18 mouse cellular contexts compared by ENCODE assay signal in the genomic region with DNA sequence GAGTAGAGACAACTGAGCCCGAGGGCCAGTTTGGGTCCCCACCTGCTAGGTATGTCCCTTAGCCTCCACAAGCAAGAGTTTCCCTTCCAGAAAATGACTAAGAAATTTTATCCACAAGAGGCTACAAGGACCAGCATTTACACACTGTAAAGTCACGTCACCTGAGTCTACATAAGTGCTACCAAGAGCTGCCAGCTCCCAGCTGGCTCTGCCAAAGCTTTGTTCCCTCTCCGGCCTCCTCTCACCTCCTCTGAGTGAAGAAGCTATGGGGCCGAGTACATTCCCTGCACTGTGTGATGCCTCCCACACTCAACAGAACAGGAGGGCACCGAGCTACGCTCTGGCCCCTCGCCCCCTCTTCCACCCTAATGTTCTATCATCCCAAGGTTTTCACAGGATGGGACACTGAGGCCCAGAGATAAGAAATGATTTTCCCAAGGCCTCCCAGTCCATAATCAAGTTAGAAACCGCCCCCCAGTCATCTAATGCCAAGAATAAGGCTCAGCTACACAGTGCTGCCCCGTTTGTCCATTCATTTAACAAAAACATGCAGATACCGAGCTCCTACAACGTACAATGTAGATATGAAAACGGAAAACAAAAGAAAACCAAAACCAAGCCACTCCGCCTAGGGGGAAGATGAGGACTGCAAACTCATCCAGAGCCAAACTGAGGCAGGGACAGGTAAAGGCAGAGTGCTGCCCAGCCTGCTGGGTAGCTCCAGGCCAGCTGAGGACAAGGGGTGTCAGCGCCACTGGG. TPM values are rescaled to one million over a fixed set of nuclear protein-coding genes. Genes with fewer than 3 reads are reported as not detected.
DNase-seq lines count a peak whose midpoint lies in the region; ATAC-seq and TF ChIP-seq lines count a peak whose summit lies in the region.
"Had no signal": no experiment of that assay in that cellular context is flagged by ENCODE, and none has a peak within 500 bp of the region (broad histone marks: within the 10 kb centered on the region; RNA-seq: fewer than 3 reads in every experiment).

No protein-coding gene starts in this region.

- peaks cover 79% of the 10 kb centered on the region for H3K4me1 ChIP-seq in heart, embryonic 11.5 days (ENCODE audit: control insufficient read depth, insufficient read depth, low read length)
- H3K4me1 ChIP-seq in midbrain, embryonic 14.5 days (ENCODE audit: control insufficient read depth, insufficient read depth, low read length): peaks cover 43% of the 10 kb centered on the region
- peaks cover 16% of the 10 kb centered on the region for H3K4me1 ChIP-seq in midbrain, postnatal 0 days (ENCODE audit: insufficient read depth, low read length)
- peaks cover 88% of the 10 kb centered on the region for H3K4me1 ChIP-seq in heart, embryonic 15.5 days (replicated peaks)
- peaks cover 51% of the 10 kb centered on the region for H3K4me1 ChIP-seq in olfactory bulb, adult 2 months (ENCODE audit: control insufficient read depth, insufficient read depth, low read length)

- TF ChIP-seq POLR2A in olfactory bulb, adult 2 months (IDR thresholded peaks at IDR 0.05; ENCODE audit: insufficient read depth, low read depth, low read length): no peak

- peak overlapping the region; percentile 2; the same call in 1 of the 2 replicates for H3K4me2 ChIP-seq in heart, embryonic 11.5 days
- no peak overlapping the region for H3K4me2 ChIP-seq in midbrain, embryonic 14.5 days (ENCODE audit: low read length)
- H3K4me2 ChIP-seq in midbrain, postnatal 0 days (ENCODE audit: low read depth, low read length, poor library complexity, severe bottlenecking): no peak overlapping the region
- peak overlapping the region; percentile 11 for H3K4me2 ChIP-seq in heart, embryonic 15.5 days
- H3K4me2 ChIP-seq: hindbrain, embryonic 15.5 days had no signal

- H3K4me3 ChIP-seq in heart, embryonic 11.5 days (ENCODE audit: low read depth, low read length): no peak overlapping the region
- H3K4me3 ChIP-seq in midbrain, embryonic 14.5 days (replicated peaks; ENCODE audit: low read depth, low read length): no peak overlapping the region
- no peak overlapping the region for H3K4me3 ChIP-seq in midbrain, postnatal 0 days (ENCODE audit: low read depth, low read length)
- no peak overlapping the region for H3K4me3 ChIP-seq in heart, embryonic 15.5 days
- no peak overlapping the region for H3K4me3 ChIP-seq in olfactory bulb, adult 2 months (ENCODE audit: insufficient read depth, low read depth, low read length)
- H3K4me3 ChIP-seq: gastrocnemius, adult 2 months; hindbrain, embryonic 15.5 days had no signal

- no peak for ATAC-seq in heart, embryonic 11.5 days (replicated peaks; ENCODE audit: insufficient number of reproducible peaks, low FRiP score, low TSS enrichment)
- no peak for ATAC-seq in midbrain, embryonic 14.5 days (ENCODE audit: low FRiP score, low TSS enrichment)
- no peak for ATAC-seq in midbrain, postnatal 0 days (ENCODE audit: low FRiP score)
- no peak for ATAC-seq in heart, embryonic 15.5 days (replicated peaks; ENCODE audit: insufficient number of reproducible peaks, insufficient read depth, low FRiP score, low read depth)
- ATAC-seq: CD4-positive, CD25-positive, alpha-beta regulatory T cell, adult 4 months; Patski had no signal

- 54% methylated on average over 14 of the region's 14 CpGs for WGBS in heart, embryonic 11.5 days (ENCODE audit: insufficient replicate concordance)
- WGBS in midbrain, embryonic 14.5 days: 82% methylated on average over 14 of the region's 14 CpGs
- WGBS in midbrain, postnatal 0 days: 82% methylated on average over 14 of the region's 14 CpGs
- 50% methylated on average over 14 of the region's 14 CpGs for whole genome bisulfite sequencing in heart, embryonic 15.5 days
- 66% methylated on average over 14 of the region's 14 CpGs for WGBS in olfactory bulb, adult 2 months

- H3K27ac ChIP-seq in heart, embryonic 11.5 days (ENCODE audit: low read depth, low read length): peak overlapping the region; percentile 57
- H3K27ac ChIP-seq in midbrain, embryonic 14.5 days (replicated peaks; ENCODE audit: low read depth, low read length): 0 out of 2 replicates have a peak overlapping the region, but pooled peaks have one; percentile 26
- no peak overlapping the region for H3K27ac ChIP-seq in midbrain, postnatal 0 days (ENCODE audit: low read depth, low read length)
- H3K27ac ChIP-seq in heart, embryonic 15.5 days: peak overlapping the region; percentile 84
- H3K27ac ChIP-seq in olfactory bulb, adult 2 months (ENCODE audit: insufficient read depth, low read depth, low read length): peak overlapping the region; percentile 92
- H3K27ac ChIP-seq: gastrocnemius, adult 2 months; kidney, postnatal 0 days; liver, embryonic 14.5 days had no signal

- DNase-seq in heart, postnatal 14 days: no peak
- DNase-seq in midbrain, embryonic 14.5 days: no peak
- DNase-seq in midbrain, postnatal 0 days (ENCODE audit: low spot score): no peak
- DNase-seq in adrenal gland, postnatal 36 days: no peak
- DNase-seq: cerebellum, adult 9-10 months; gastrocnemius, adult 2 months; layer of hippocampus, adult 9-11 months; left cerebral cortex, postnatal 4 days; thymus, postnatal 36 days had no signal

- peaks cover 5% of the 10 kb centered on the region for H3K36me3 ChIP-seq in heart, embryonic 11.5 days (ENCODE audit: control insufficient read depth, insufficient read depth, low read length)
- peaks cover 18% of the 10 kb centered on the region for H3K36me3 ChIP-seq in midbrain, embryonic 14.5 days (ENCODE audit: control insufficient read depth, insufficient read depth, low read length)
- peaks cover 17% of the 10 kb centered on the region; the same call in 1 of the 2 replicates for H3K36me3 ChIP-seq in midbrain, postnatal 0 days (ENCODE audit: insufficient read depth, low read length)
- peaks cover 5% of the 10 kb centered on the region; the same call in 1 of the 2 replicates for H3K36me3 ChIP-seq in heart, embryonic 15.5 days
- H3K36me3 ChIP-seq: hindbrain, embryonic 15.5 days had no signal

- no peak overlapping the region for H3K9ac ChIP-seq in heart, embryonic 11.5 days (ENCODE audit: low read depth, low read length)
- H3K9ac ChIP-seq in midbrain, embryonic 14.5 days (replicated peaks; ENCODE audit: low read length): no peak overlapping the region
- no peak overlapping the region for H3K9ac ChIP-seq in midbrain, postnatal 0 days (replicated peaks; ENCODE audit: low read length, poor library complexity, severe bottlenecking)
- H3K9ac ChIP-seq in heart, embryonic 15.5 days: peak overlapping the region; percentile 18; the same call in 1 of the 2 replicates
- H3K9ac ChIP-seq: hindbrain, embryonic 15.5 days; liver, embryonic 14.5 days had no signal

- H3K9me3 ChIP-seq in heart, embryonic 11.5 days (replicated peaks; ENCODE audit: control insufficient read depth, low read length): no peaks in the 10 kb centered on the region
- H3K9me3 ChIP-seq in midbrain, embryonic 14.5 days (ENCODE audit: control insufficient read depth, low read length): no peaks in the 10 kb centered on the region
- H3K9me3 ChIP-seq in midbrain, postnatal 0 days (ENCODE audit: low read length): no peaks in the 10 kb centered on the region
- no peaks in the 10 kb centered on the region for H3K9me3 ChIP-seq in heart, embryonic 15.5 days (replicated peaks)
- H3K9me3 ChIP-seq: hindbrain, embryonic 15.5 days had no signal

- TF ChIP-seq CTCF in midbrain, postnatal 0 days (IDR thresholded peaks at IDR 0.05): no peak
- TF ChIP-seq CTCF in olfactory bulb, adult 2 months (IDR thresholded peaks at IDR 0.05; ENCODE audit: insufficient read depth, low read depth, low read length): no peak

- intact Hi-C loops in heart, postnatal 14 days (cut with DNase I): no loop called here

- H3K27me3 ChIP-seq in heart, embryonic 11.5 days (ENCODE audit: control insufficient read depth, insufficient read depth, low read length): no peaks in the 10 kb centered on the region
- H3K27me3 ChIP-seq in midbrain, embryonic 14.5 days (ENCODE audit: control insufficient read depth, insufficient read depth, low read length): no peaks in the 10 kb centered on the region
- H3K27me3 ChIP-seq in midbrain, postnatal 0 days (ENCODE audit: insufficient read depth, low read length): no peaks in the 10 kb centered on the region
- no peaks in the 10 kb centered on the region for H3K27me3 ChIP-seq in heart, embryonic 15.5 days
- H3K27me3 ChIP-seq: hindbrain, embryonic 15.5 days had no signal

RNA-seq across cellular contexts. Expression of gene Kcnh2, which starts 9.0 kb away (rescaled TPM):
- polyA plus RNA-seq in heart, embryonic 11.5 days (2014; fragmentation: Nextera tagmentation; extraction: Ambion mirVana): 19.4 and 20.8 TPM in 2 replicates
- total RNA-seq in heart, postnatal 14 days (2021): 10 to 100 TPM; 75.5 to 85.8 TPM
- 10.2 and 13.1 TPM in 2 replicates for polyA plus RNA-seq in midbrain, embryonic 14.5 days (2014; fragmentation: Nextera tagmentation; extraction: Ambion mirVana)
- total RNA-seq in midbrain, postnatal 0 days (2014; rRNA removed): 46.9 and 60.2 TPM in 2 replicates
- 10.1 and 11.1 TPM in 2 replicates for polyA plus RNA-seq in midbrain, postnatal 0 days (2015; fragmentation: Nextera tagmentation; extraction: Ambion mirVana)
- polyA plus RNA-seq in heart, embryonic 15.5 days (2015; fragmentation: Nextera tagmentation; extraction: Ambion mirVana): 21.0 and 27.2 TPM in 2 replicates
- not detected in 2 replicates for polyA plus RNA-seq in olfactory bulb, adult 2 months (2012; ENCODE audit: insufficient read depth, insufficient read length, low replicate concordance, missing spikeins)
- 10 to 100 TPM; 14.4 to 14.7 TPM for total RNA-seq in adrenal gland, postnatal 36 days (2021)

RNA-seq across cellular contexts. Expression of gene Nos3, which starts 22.2 kb away (rescaled TPM):
- polyA plus RNA-seq in heart, embryonic 11.5 days (2014; fragmentation: Nextera tagmentation; extraction: Ambion mirVana): 21.5 and 30.4 TPM in 2 replicates
- 10 to 100 TPM; 34.5 to 35.6 TPM for total RNA-seq in heart, postnatal 14 days (2021)
- polyA plus RNA-seq in midbrain, embryonic 14.5 days (2014; fragmentation: Nextera tagmentation; extraction: Ambion mirVana): 5.1 and 7.0 TPM in 2 replicates
- 11.0 and 14.2 TPM in 2 replicates for total RNA-seq in midbrain, postnatal 0 days (2014; rRNA removed)
- 7.0 and 7.5 TPM in 2 replicates for polyA plus RNA-seq in midbrain, postnatal 0 days (2015; fragmentation: Nextera tagmentation; extraction: Ambion mirVana)
- 27.9 and 30.6 TPM in 2 replicates for polyA plus RNA-seq in heart, embryonic 15.5 days (2015; fragmentation: Nextera tagmentation; extraction: Ambion mirVana)
- not detected in 2 replicates for polyA plus RNA-seq in olfactory bulb, adult 2 months (2012; ENCODE audit: insufficient read depth, insufficient read length, low replicate concordance, missing spikeins)
- total RNA-seq in adrenal gland, postnatal 36 days (2021): 10 to 100 TPM in 1 of 2 experiments, 1 to 10 TPM in 1; 7.1 to 14.2 TPM
- total RNA-seq: megakaryocyte progenitor cell, adult 5-6 weeks had no signal

RNA-seq across cellular contexts. Expression of gene Atg9b, which starts 49.6 kb away (rescaled TPM):
- polyA plus RNA-seq in heart, embryonic 11.5 days (2014; fragmentation: Nextera tagmentation; extraction: Ambion mirVana): 0.49 and 1.5 TPM in 2 replicates
- total RNA-seq in heart, postnatal 14 days (2021): under 1 TPM; 0.41 to 0.45 TPM
- 0.72 and 1.0 TPM in 2 replicates for polyA plus RNA-seq in midbrain, embryonic 14.5 days (2014; fragmentation: Nextera tagmentation; extraction: Ambion mirVana)
- 6.7 and 7.4 TPM in 2 replicates for total RNA-seq in midbrain, postnatal 0 days (2014; rRNA removed)
- 5.3 and 7.2 TPM in 2 replicates for polyA plus RNA-seq in midbrain, postnatal 0 days (2015; fragmentation: Nextera tagmentation; extraction: Ambion mirVana)
- 0.81 and 1.6 TPM in 2 replicates for polyA plus RNA-seq in heart, embryonic 15.5 days (2015; fragmentation: Nextera tagmentation; extraction: Ambion mirVana)
- polyA plus RNA-seq in olfactory bulb, adult 2 months (2012; ENCODE audit: insufficient read depth, insufficient read length, low replicate concordance, missing spikeins): not detected in 2 replicates
- total RNA-seq in adrenal gland, postnatal 36 days (2021): 1 to 10 TPM in 1 of 2 experiments, under 1 TPM in 1; 0.99 to 1.6 TPM

RNA-seq across cellular contexts. Expression of gene Abcb8, which starts 51.1 kb away (rescaled TPM):
- polyA plus RNA-seq in heart, embryonic 11.5 days (2014; fragmentation: Nextera tagmentation; extraction: Ambion mirVana): 44.6 and 53.1 TPM in 2 replicates
- total RNA-seq in heart, postnatal 14 days (2021): 10 to 100 TPM; 81.9 to 87.0 TPM
- polyA plus RNA-seq in midbrain, embryonic 14.5 days (2014; fragmentation: Nextera tagmentation; extraction: Ambion mirVana): 45.3 and 52.1 TPM in 2 replicates
- 65.8 and 71.7 TPM in 2 replicates for total RNA-seq in midbrain, postnatal 0 days (2014; rRNA removed)
- 42.4 and 51.6 TPM in 2 replicates for polyA plus RNA-seq in midbrain, postnatal 0 days (2015; fragmentation: Nextera tagmentation; extraction: Ambion mirVana)
- 54.4 and 70.1 TPM in 2 replicates for polyA plus RNA-seq in heart, embryonic 15.5 days (2015; fragmentation: Nextera tagmentation; extraction: Ambion mirVana)
- polyA plus RNA-seq in olfactory bulb, adult 2 months (2012; ENCODE audit: insufficient read depth, insufficient read length, low replicate concordance, missing spikeins): not detected in 2 replicates
- total RNA-seq in adrenal gland, postnatal 36 days (2021): 10 to 100 TPM; 66.8 to 76.5 TPM

Comparison
In these comparisons a context has a peak if more than half of its experiments do, and no peak if none do; other contexts are left out.
1. H3K4me2 ChIP-seq: peak in heart, embryonic 11.5 days (single experiment) and heart, embryonic 15.5 days (single experiment); none in midbrain, embryonic 14.5 days (single experiment) and midbrain, postnatal 0 days (single experiment).